Mouse (Mus musculus) neural tube, embryonic 13.5 days (tissue): ENCODE data around the gene Numb. TPM values are rescaled to one million over a fixed set of nuclear protein-coding genes. Genes with fewer than 3 reads are reported as not detected.

Experiments used
- ATAC-seq: fragments of 200-750 bp; cut with Nextera tagmentation; 2 replicates; pipeline ENCODE4 v1.8.0; 2017; ENCODE audit warnings: low read depth, mild to moderate bottlenecking, moderate TSS enrichment, moderate library complexity
- H3K27ac ChIP-seq: fragments of 300-500 bp; sonication (generic); replicated peaks from 2 replicates; pipeline ENCODE4 v1.5.1; 2015; ENCODE audit warnings: moderate library complexity, mild to moderate bottlenecking, inconsistent platforms
- H3K27me3 ChIP-seq: fragments of 300-500 bp; sonication (generic); 2 replicates; pipeline ENCODE4 v1.6.1; 2015; ENCODE audit warnings: mild to moderate bottlenecking, inconsistent platforms
- H3K36me3 ChIP-seq: fragments of 300-500 bp; sonication (generic); 2 replicates; pipeline ENCODE4 v1.6.1; 2015; ENCODE audit warnings: mild to moderate bottlenecking, inconsistent platforms
- H3K4me1 ChIP-seq: fragments of 300-500 bp; sonication (generic); replicated peaks from 2 replicates; pipeline ENCODE4 v1.6.1; 2015; ENCODE audit warnings: inconsistent platforms
- H3K4me2 ChIP-seq: fragments of 300-500 bp; sonication (generic); 2 replicates; pipeline ENCODE4 v1.6.1; 2015; ENCODE audit warnings: inconsistent platforms, mild to moderate bottlenecking, moderate library complexity
- H3K4me3 ChIP-seq: fragments of 300-500 bp; sonication (generic); 2 replicates; pipeline ENCODE4 v1.5.1; 2015; ENCODE audit warnings: mild to moderate bottlenecking, inconsistent platforms
- H3K9ac ChIP-seq: fragments of 300-500 bp; sonication (generic); 2 replicates; pipeline ENCODE4 v1.6.1; 2015; ENCODE audit warnings: moderate library complexity, mild to moderate bottlenecking, inconsistent platforms
- H3K9me3 ChIP-seq: fragments of 300-500 bp; sonication (generic); 2 replicates; pipeline ENCODE4 v1.6.1; 2016; ENCODE audit warnings: inconsistent platforms
- WGBS: fragments of 180-500 bp; shearing (Covaris S2); methylation state at CpG from one replicate; pipeline ENCODE4 v1.1.7; 2015; 5-methylcytosine and 5-hydroxymethylcytosine counted together
- polyA plus RNA-seq: library from polyadenylated mRNA; unstranded; fragments of >200 nt; fragmentation: Nextera tagmentation; extraction: Ambion mirVana; gene quantifications from 2 replicates; pipeline ENCODE4 v1.2.1, GENCODE M21; 2015

Gene Numb
- polyA plus RNA-seq, 1 experiment from 2014 or later = 21.6 TPM

DNA sequence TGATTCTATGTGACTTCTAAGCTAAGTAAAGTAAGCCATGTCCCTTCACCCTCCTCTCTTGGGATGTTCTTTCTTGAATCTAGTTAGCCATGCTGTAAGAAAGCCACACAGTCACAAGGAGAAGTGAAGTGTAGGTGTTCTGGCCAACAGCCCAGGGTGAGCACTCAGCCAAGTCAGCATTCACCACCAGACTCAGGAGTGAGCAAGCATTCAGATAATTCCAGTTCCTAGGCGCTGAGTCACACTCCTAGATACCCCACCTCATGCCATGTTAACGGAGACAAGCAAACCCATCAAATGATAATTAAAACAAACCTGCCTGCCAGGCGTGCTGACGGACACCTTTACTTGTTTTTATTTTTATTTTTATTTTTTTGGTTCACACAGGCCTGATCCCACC is 47.1 kb downstream of the Numb start:
- no peak for ATAC-seq
- Histone ChIP-seq H3K4me2 (no peak overlapping the region), H3K36me3 (peaks cover 33% of the 10 kb centered on the region), H3K27ac (no peak overlapping the region), H3K9me3 (no peaks in the 10 kb centered on the region), H3K27me3 (no peaks in the 10 kb centered on the region), H3K9ac (no peak overlapping the region), H3K4me3 (no peak overlapping the region), H3K4me1 (no peaks in the 10 kb centered on the region)
- WGBS = 95% methylated on average over 4 of the region's 4 CpGs

DNA sequence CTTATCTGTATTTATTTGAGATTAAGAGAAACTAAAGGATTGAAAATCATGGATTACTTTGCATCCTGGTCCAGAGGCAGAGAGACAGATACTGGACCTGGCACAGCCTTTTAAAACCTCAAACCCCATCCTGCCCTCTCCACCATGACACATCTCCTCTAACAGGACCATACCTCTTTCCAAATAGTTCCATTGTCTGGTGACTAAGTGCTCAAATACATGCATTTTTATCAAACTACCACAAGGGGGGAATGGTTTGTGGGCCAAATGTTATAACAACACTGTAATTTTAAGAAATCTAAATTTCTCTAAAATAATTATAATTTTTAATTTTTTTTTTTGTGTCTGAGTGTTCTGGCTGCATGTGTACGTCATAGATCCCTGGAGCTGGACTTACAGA is 57.2 kb downstream of the Numb start:
- H3K9ac ChIP-seq = no peak overlapping the region
- H3K4me1 ChIP-seq = no peaks in the 10 kb centered on the region
- 94% methylated on average over 1 of the region's 1 CpGs for WGBS
- no peaks in the 10 kb centered on the region for H3K27me3 ChIP-seq
- 0 out of 2 replicates have a peak, but pooled peaks cover under 1% of the 10 kb centered on the region for H3K36me3 ChIP-seq
- no peak overlapping the region for H3K27ac ChIP-seq
- H3K9me3 ChIP-seq = no peaks in the 10 kb centered on the region
- ATAC-seq = no peak
- no peak overlapping the region for H3K4me3 ChIP-seq
- no peak overlapping the region for H3K4me2 ChIP-seq

DNA sequence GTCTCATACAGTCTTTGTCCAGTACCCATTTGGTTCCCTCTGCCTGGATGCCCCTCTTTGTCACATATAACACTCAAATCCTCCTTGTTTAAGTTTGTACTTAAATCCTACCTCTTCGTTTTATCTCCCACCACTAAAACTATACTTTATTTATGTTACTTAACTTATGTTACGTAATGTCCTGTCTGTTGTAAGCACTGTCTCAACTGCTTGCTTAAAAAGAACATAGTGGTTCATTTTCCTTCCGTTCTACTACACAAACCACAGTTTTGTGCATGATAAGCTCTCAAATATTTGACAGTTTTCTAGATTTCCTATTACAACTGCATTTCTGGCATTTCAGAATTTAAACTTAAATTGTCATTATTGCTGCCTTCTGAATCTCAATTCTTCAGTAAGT is 59.9 kb downstream of the Numb start:
- Histone ChIP-seq H3K4me3 (no peak overlapping the region), H3K27me3 (no peaks in the 10 kb centered on the region), H3K9me3 (no peaks in the 10 kb centered on the region), H3K27ac (no peak overlapping the region), H3K9ac (no peak overlapping the region), H3K4me2 (no peak overlapping the region), H3K4me1 (no peaks in the 10 kb centered on the region), H3K36me3 (no peaks in the 10 kb centered on the region)
- ATAC-seq = no peak
- WGBS = 96% methylated on average over 3 of the region's 3 CpGs

DNA sequence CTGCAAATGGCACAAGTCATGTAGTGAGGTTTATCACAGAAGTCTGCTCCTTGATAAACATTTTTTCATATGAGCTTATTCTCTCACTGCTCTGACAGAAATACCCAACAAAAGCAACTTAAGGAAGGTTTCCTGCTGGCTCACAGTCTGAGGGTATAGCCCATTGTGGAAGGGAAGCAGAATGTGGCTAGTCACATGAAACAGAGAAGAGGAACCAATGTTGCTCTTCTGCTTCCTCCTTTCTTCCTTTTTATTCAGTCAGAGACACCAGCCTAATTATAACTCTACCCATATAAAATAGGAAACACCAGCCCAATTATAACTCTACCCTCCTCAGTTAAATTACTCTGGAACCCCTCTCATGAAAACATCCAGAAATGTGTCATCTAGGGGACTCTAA is 61.0 kb downstream of the Numb start:
- no peak for ATAC-seq
- Histone ChIP-seq H3K36me3 (no peaks in the 10 kb centered on the region), H3K4me2 (no peak overlapping the region), H3K27me3 (no peaks in the 10 kb centered on the region), H3K27ac (no peak overlapping the region), H3K4me1 (no peaks in the 10 kb centered on the region), H3K9me3 (no peaks in the 10 kb centered on the region), H3K9ac (no peak overlapping the region), H3K4me3 (no peak overlapping the region)

DNA sequence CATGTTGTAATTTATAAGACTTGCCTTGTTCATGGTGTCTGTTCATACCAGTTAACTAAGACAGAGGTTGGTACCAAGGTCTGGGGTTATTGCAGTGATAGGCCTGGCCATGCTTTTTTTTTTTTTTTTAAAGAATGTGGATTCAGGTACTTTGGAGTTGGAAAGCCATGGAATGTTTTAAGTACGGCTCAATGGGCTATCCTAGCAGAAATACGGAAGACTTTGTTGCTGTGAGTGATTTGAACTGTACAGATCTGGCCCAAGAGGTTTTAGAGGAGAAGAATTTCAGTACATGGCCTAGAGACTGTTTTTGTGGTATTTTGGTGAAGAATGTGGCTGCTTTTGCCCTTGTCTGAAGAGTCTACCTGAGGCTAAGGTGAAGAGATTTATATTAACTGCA is 63.7 kb downstream of the Numb start:
- Histone ChIP-seq H3K9ac (no peak overlapping the region), H3K9me3 (no peaks in the 10 kb centered on the region), H3K27ac (no peak overlapping the region), H3K4me1 (no peaks in the 10 kb centered on the region), H3K27me3 (no peaks in the 10 kb centered on the region), H3K36me3 (no peaks in the 10 kb centered on the region), H3K4me2 (no peak overlapping the region), H3K4me3 (no peak overlapping the region)
- 100% methylated on average over 2 of the region's 2 CpGs for WGBS
- ATAC-seq = no peak

DNA sequence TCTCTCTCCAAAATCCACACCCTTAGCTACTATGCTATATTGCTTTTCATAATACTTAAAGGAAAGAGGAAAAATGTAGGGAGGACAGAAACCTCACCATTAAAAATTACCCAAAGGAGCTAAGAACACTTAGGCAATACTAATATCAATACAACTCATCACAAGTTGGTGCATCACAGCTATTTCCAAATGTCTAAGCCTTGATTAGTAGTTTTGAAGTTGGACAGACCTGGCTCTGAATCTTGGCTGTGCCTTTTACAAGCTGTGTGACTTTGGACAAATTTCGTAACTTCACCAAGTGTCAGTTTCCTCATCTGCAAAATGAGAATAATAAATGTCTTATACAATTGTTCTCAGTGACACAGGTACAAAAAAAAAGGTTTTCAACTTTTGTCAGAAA is 66.5 kb downstream of the Numb start:
- H3K4me1 ChIP-seq = no peaks in the 10 kb centered on the region
- no peaks in the 10 kb centered on the region for H3K36me3 ChIP-seq
- WGBS = 94% methylated on average over 1 of the region's 1 CpGs
- no peak for ATAC-seq
- H3K27ac ChIP-seq = no peak overlapping the region
- no peak overlapping the region for H3K4me3 ChIP-seq
- H3K27me3 ChIP-seq = no peaks in the 10 kb centered on the region
- H3K9ac ChIP-seq = no peak overlapping the region
- H3K9me3 ChIP-seq = no peaks in the 10 kb centered on the region
- H3K4me2 ChIP-seq = no peak overlapping the region

DNA sequence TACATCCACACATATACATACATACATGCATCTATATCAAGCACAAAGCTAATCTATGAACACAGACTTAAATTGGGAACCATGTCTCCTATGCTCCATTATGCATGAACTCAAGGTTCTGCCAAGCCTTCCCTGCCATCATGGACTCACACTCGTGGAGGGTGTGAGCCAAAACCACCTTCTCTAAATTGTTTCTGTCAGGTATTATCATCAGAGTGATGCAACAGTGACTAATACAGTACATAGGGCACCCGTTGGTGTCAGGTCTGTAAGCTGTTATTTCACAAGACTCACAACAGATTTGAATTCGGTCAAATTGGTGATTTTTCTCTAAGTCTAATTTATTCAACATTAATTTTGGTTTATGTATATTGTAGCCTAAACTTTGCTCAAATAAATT is 67.5 kb downstream of the Numb start:
- 91% methylated on average over 3 of the region's 3 CpGs for WGBS
- Histone ChIP-seq H3K9me3 (no peaks in the 10 kb centered on the region), H3K9ac (no peak overlapping the region), H3K4me2 (no peak overlapping the region), H3K36me3 (no peaks in the 10 kb centered on the region), H3K27ac (no peak overlapping the region), H3K27me3 (no peaks in the 10 kb centered on the region), H3K4me1 (no peaks in the 10 kb centered on the region), H3K4me3 (no peak overlapping the region)
- ATAC-seq = no peak

DNA sequence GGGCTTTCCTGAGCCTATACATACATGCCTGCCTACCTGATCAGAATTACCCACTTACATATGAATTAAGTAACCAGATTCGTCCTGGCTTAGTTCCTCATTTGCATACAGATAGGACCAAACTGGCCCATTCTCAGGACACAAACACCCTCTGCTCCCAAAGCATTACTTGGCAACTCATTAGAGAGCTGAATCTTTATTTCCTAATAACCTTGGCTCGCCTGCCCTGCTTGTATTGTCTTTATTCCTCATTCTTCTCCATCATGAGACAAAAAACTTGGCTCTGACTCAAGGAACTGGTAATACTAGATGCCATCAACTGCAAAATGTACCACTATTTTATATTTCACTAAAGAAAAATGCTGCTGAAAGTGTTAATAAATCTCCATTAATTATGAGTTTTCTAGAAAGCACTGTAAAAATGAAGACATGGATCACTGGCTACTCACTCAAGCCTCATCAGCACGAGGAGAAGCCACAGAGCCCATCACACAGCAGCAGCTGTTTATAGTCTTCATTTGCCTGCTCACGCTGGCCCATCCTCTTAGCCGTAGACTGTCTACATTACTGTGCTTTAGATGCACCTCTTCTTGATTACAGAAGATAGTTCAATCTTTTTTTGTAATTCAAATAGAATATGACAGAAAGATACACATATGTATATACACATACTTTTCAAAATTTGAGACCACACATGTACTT is 69.1 kb downstream of the Numb start:
- no peak overlapping the region for H3K4me3 ChIP-seq
- no peaks in the 10 kb centered on the region for H3K9me3 ChIP-seq
- no peaks in the 10 kb centered on the region for H3K4me1 ChIP-seq
- 74% methylated on average over 5 of the region's 5 CpGs for WGBS
- no peak overlapping the region for H3K9ac ChIP-seq
- no peaks in the 10 kb centered on the region for H3K27me3 ChIP-seq
- H3K36me3 ChIP-seq = no peaks in the 10 kb centered on the region
- no peak overlapping the region for H3K4me2 ChIP-seq
- no peak for ATAC-seq
- H3K27ac ChIP-seq = no peak overlapping the region

DNA sequence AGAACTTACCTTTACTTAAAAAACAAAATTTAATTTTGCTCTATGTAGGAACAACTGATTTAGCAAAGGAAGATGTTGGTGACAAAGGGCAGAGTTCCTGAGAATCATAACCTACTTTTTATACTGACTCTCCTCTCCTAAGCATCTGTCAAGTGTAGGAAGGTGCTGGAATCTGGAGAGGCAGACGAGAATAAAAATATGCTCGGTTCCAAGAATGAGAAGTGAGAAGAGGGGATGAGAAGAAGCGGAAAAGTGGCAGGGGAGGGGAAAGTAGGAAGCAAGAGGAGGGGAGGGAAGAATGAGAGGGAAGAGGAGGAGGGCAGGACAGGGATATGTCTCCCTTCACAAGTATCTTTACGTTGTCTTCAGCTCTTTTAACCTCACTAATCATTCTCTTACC is 71.4 kb downstream of the Numb start:
- Histone ChIP-seq H3K27me3 (no peaks in the 10 kb centered on the region), H3K4me1 (no peaks in the 10 kb centered on the region), H3K36me3 (no peaks in the 10 kb centered on the region), H3K9me3 (no peaks in the 10 kb centered on the region), H3K27ac (no peak overlapping the region), H3K9ac (no peak overlapping the region), H3K4me3 (no peak overlapping the region), H3K4me2 (no peak overlapping the region)
- WGBS = 80% methylated on average over 4 of the region's 4 CpGs
- no peak for ATAC-seq

DNA sequence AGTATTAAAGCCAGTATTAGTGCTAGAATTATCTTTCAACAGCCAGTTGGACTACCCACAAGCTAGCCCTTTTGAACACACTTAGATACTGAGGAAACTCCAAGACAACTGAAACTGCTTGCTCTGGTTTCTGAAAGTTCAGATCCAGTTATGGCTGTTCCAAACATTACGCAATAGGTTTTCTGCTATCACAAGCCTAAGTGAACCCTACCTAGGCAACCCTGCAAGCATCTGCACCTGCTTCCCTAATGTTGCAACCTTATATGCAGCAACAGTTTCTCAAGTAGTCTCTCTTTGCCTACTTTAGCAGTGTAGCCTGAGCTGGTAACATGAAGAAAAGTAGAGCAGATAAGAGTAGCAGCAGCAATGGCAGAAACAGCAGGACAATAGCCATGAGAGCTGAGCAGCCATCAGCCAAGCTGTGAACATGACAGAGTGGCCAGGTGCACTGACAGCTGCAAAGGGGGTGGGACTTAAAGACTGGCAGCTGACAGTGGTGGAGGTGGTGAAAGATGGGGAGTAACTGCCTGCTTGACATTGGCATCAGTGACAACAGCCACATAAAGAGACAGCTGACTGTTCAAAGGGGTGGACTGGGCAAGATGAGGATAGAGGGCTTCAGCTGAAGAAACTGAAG is 73.0 kb downstream of the Numb start:
- H3K9me3 ChIP-seq = no peaks in the 10 kb centered on the region
- H3K27ac ChIP-seq = no peak overlapping the region
- WGBS = 100% methylated on average over 1 of the region's 1 CpGs
- H3K4me1 ChIP-seq = no peaks in the 10 kb centered on the region
- H3K27me3 ChIP-seq = no peaks in the 10 kb centered on the region
- no peak overlapping the region for H3K9ac ChIP-seq
- no peaks in the 10 kb centered on the region for H3K36me3 ChIP-seq
- H3K4me2 ChIP-seq = no peak overlapping the region
- H3K4me3 ChIP-seq = no peak overlapping the region
- ATAC-seq = no peak

DNA sequence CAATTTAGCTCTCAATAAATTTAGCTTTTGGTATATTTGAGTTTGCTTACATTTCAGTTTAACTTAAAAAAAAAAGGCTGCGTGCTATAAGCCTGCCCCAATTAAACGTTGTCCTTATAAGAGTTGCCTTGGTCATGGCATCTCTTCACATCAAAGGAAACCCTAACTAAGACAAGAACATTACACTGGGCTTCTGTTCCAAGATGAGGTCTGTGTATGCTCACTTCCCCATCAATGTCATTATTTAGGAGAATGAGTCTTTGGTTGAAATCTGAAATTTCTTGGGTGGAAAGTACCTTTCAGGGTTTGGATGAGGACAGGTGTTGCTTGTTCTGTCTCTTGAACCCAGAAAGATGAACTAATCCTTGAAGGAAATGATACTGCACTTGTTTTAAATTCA is 73.9 kb downstream of the Numb start:
- no peaks in the 10 kb centered on the region for H3K9me3 ChIP-seq
- no peaks in the 10 kb centered on the region for H3K27me3 ChIP-seq
- no peak overlapping the region for H3K4me3 ChIP-seq
- no peak for ATAC-seq
- H3K36me3 ChIP-seq = no peaks in the 10 kb centered on the region
- no peaks in the 10 kb centered on the region for H3K4me1 ChIP-seq
- H3K4me2 ChIP-seq = no peak overlapping the region
- H3K27ac ChIP-seq = no peak overlapping the region
- 91% methylated on average over 2 of the region's 2 CpGs for WGBS
- H3K9ac ChIP-seq = no peak overlapping the region

DNA sequence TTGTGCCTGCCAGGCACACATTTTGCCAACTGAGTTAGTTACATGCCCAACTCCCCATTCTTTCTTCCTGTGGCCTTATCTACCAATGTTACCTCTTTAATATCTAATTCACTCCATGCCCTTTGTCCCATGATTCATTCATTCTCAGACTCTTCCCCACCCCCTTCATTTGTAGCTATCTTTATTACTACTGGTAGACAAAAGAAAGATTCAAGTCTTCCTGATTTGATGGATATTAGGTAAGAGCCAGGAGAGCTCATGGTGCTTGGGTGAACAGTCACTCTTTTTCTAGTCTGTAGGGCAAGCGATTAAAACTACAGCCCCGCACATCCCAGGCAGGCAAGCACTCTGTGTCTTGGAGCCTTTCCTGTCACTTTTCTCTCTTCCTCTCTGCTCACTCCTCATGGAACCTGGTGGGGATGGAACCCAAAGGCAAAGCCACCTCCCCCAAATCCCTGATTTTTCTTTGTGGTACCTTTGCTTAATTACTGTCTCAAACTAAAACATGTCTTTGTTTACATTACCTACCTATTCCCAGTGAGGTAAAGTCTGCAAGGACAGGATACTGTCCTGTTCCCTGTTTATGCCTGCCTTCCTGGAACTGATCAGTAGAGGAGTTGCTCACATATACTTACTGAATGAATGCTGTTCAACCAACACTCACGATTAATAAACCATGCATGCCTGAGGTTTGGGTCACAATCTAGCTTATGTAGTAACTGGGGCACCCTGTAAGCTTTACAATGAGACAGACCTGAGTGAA is 78.9 kb downstream of the Numb start:
- no peaks in the 10 kb centered on the region for H3K4me1 ChIP-seq
- H3K4me3 ChIP-seq = no peak overlapping the region
- ATAC-seq = no peak
- H3K36me3 ChIP-seq = peaks cover 33% of the 10 kb centered on the region
- no peaks in the 10 kb centered on the region for H3K9me3 ChIP-seq
- H3K27ac ChIP-seq = no peak overlapping the region
- H3K4me2 ChIP-seq = no peak overlapping the region
- WGBS = 96% methylated on average over 3 of the region's 3 CpGs
- no peak overlapping the region for H3K9ac ChIP-seq
- no peaks in the 10 kb centered on the region for H3K27me3 ChIP-seq
